Mouse (Mus musculus): Measurements from ENCODE around the gene Pde6b. TPM values are rescaled to one million over a fixed set of nuclear protein-coding genes. Genes with fewer than 3 reads are reported as not detected.
A peak's percentile ranks its signal among the peaks of the same experiment; 100 is the strongest.

Gene Pde6b
- total and polyA plus RNA-seq, 2 experiments from 2014 or later: not detected

- Histone ChIP-seq H3K9ac (replicated peaks; ENCODE audit: low read length, poor library complexity, severe bottlenecking) (no peak overlapping the region), H3K4me1 (ENCODE audit: insufficient read depth, low read length) (no peaks in the 10 kb centered on the region), H3K4me2 (ENCODE audit: low read depth, low read length, poor library complexity, severe bottlenecking) (no peak overlapping the region), H3K4me3 (ENCODE audit: low read depth, low read length) (no peak overlapping the region), H3K27me3 (ENCODE audit: insufficient read depth, low read length) (no peaks in the 10 kb centered on the region), H3K27ac (ENCODE audit: low read depth, low read length) (no peak overlapping the region), H3K36me3 (ENCODE audit: insufficient read depth, low read length) (no peaks in the 10 kb centered on the region), H3K9me3 (ENCODE audit: low read length) (no peaks in the 10 kb centered on the region)
- DNase-seq (ENCODE audit: low spot score) (no peak), ATAC-seq (ENCODE audit: low FRiP score) (no peak)
- TF ChIP-seq CTCF (IDR thresholded peaks at IDR 0.05): no peak
- WGBS: 84% methylated on average over 2 of the region's 2 CpGs
Measured at GRCm38 (mm10) chr5:108406977-108407376, 18.8 kb downstream of the Pde6b start.

GRCm38 (mm10) chr5:108414711-108415110 lies 26.5 kb downstream of the Pde6b start:
- Histone ChIP-seq H3K36me3 (ENCODE audit: insufficient read depth, low read length) (no peaks in the 10 kb centered on the region), H3K4me1 (ENCODE audit: insufficient read depth, low read length) (no peaks in the 10 kb centered on the region), H3K9me3 (ENCODE audit: low read length) (no peaks in the 10 kb centered on the region), H3K9ac (replicated peaks; ENCODE audit: low read length, poor library complexity, severe bottlenecking) (no peak overlapping the region), H3K4me3 (ENCODE audit: low read depth, low read length) (no peak overlapping the region), H3K27ac (ENCODE audit: low read depth, low read length) (no peak overlapping the region), H3K4me2 (ENCODE audit: low read depth, low read length, poor library complexity, severe bottlenecking) (no peak overlapping the region), H3K27me3 (ENCODE audit: insufficient read depth, low read length) (no peaks in the 10 kb centered on the region)
- DNase-seq (ENCODE audit: low spot score) (no peak), ATAC-seq (ENCODE audit: low FRiP score) (no peak)
- no peak for TF ChIP-seq CTCF (IDR thresholded peaks at IDR 0.05)
- 79% methylated on average over 2 of the region's 2 CpGs for WGBS

GRCm38 (mm10) chr5:108422741-108423140 lies 34.5 kb downstream of the Pde6b start:
- ATAC-seq (ENCODE audit: low FRiP score): no peak
- WGBS: 86% methylated on average over 3 of the region's 3 CpGs

GRCm38 (mm10) chr5:108423427-108423826 lies 35.2 kb downstream of the Pde6b start:
- H3K4me1 ChIP-seq (ENCODE audit: insufficient read depth, low read length): no peaks in the 10 kb centered on the region
- ATAC-seq (ENCODE audit: low FRiP score): no peak
- H3K27me3 ChIP-seq (ENCODE audit: insufficient read depth, low read length): no peaks in the 10 kb centered on the region
- H3K36me3 ChIP-seq (ENCODE audit: insufficient read depth, low read length): no peaks in the 10 kb centered on the region
- 80% methylated on average over 2 of the region's 2 CpGs for WGBS
- no peak overlapping the region for H3K27ac ChIP-seq (ENCODE audit: low read depth, low read length)
- no peak overlapping the region for H3K4me2 ChIP-seq (ENCODE audit: low read depth, low read length, poor library complexity, severe bottlenecking)
- no peak overlapping the region for H3K9ac ChIP-seq (replicated peaks; ENCODE audit: low read length, poor library complexity, severe bottlenecking)
- TF ChIP-seq CTCF (IDR thresholded peaks at IDR 0.05): no peak
- H3K4me3 ChIP-seq (ENCODE audit: low read depth, low read length): no peak overlapping the region
- no peaks in the 10 kb centered on the region for H3K9me3 ChIP-seq (ENCODE audit: low read length)
- no peak for DNase-seq (ENCODE audit: low spot score)

More at GRCm38 (mm10) chr5:108422741-108423140, 34.5 kb downstream of the Pde6b start:
- no peak overlapping the region for H3K9ac ChIP-seq (replicated peaks; ENCODE audit: low read length, poor library complexity, severe bottlenecking)
- H3K4me3 ChIP-seq (ENCODE audit: low read depth, low read length): no peak overlapping the region
- no peaks in the 10 kb centered on the region for H3K36me3 ChIP-seq (ENCODE audit: insufficient read depth, low read length)
- H3K27me3 ChIP-seq (ENCODE audit: insufficient read depth, low read length): no peaks in the 10 kb centered on the region
- no peak for DNase-seq (ENCODE audit: low spot score)
- no peaks in the 10 kb centered on the region for H3K4me1 ChIP-seq (ENCODE audit: insufficient read depth, low read length)
- no peak overlapping the region for H3K4me2 ChIP-seq (ENCODE audit: low read depth, low read length, poor library complexity, severe bottlenecking)
- H3K9me3 ChIP-seq (ENCODE audit: low read length): no peaks in the 10 kb centered on the region
- H3K27ac ChIP-seq (ENCODE audit: low read depth, low read length): no peak overlapping the region
- no peak for TF ChIP-seq CTCF (IDR thresholded peaks at IDR 0.05)

- H3K9me3 ChIP-seq (ENCODE audit: low read length): no peaks in the 10 kb centered on the region
- no peaks in the 10 kb centered on the region for H3K4me1 ChIP-seq (ENCODE audit: insufficient read depth, low read length)
- DNase-seq (ENCODE audit: low spot score) (peak; percentile 42), ATAC-seq (ENCODE audit: low FRiP score) (no peak)
- no peak overlapping the region for H3K4me2 ChIP-seq (ENCODE audit: low read depth, low read length, poor library complexity, severe bottlenecking)
- WGBS: 69% methylated on average over 1 of the region's 1 CpGs
- H3K36me3 ChIP-seq (ENCODE audit: insufficient read depth, low read length): peaks cover 3% of the 10 kb centered on the region; the same call in 1 of the 2 replicates
- H3K9ac ChIP-seq (replicated peaks; ENCODE audit: low read length, poor library complexity, severe bottlenecking): no peak overlapping the region
- no peak overlapping the region for H3K4me3 ChIP-seq (ENCODE audit: low read depth, low read length)
- no peak overlapping the region for H3K27ac ChIP-seq (ENCODE audit: low read depth, low read length)
- no peaks in the 10 kb centered on the region for H3K27me3 ChIP-seq (ENCODE audit: insufficient read depth, low read length)
- peak; percentile 78 for TF ChIP-seq CTCF (IDR thresholded peaks at IDR 0.05)
Measured at GRCm38 (mm10) chr5:108427186-108427585, 39.0 kb downstream of the Pde6b start.

- 93% methylated on average over 6 of the region's 6 CpGs for WGBS
- H3K27ac ChIP-seq (ENCODE audit: low read depth, low read length): no peak overlapping the region
- no peaks in the 10 kb centered on the region for H3K9me3 ChIP-seq (ENCODE audit: low read length)
- H3K4me1 ChIP-seq (ENCODE audit: insufficient read depth, low read length): peaks cover 4% of the 10 kb centered on the region; the same call in 1 of the 2 replicates
- no peak overlapping the region for H3K4me3 ChIP-seq (ENCODE audit: low read depth, low read length)
- ATAC-seq (ENCODE audit: low FRiP score): no peak
- H3K36me3 ChIP-seq (ENCODE audit: insufficient read depth, low read length): peaks cover 7% of the 10 kb centered on the region; the same call in 1 of the 2 replicates
- no peaks in the 10 kb centered on the region for H3K27me3 ChIP-seq (ENCODE audit: insufficient read depth, low read length)
- DNase-seq (ENCODE audit: low spot score): no peak
- TF ChIP-seq CTCF (IDR thresholded peaks at IDR 0.05): no peak
- no peak overlapping the region for H3K9ac ChIP-seq (replicated peaks; ENCODE audit: low read length, poor library complexity, severe bottlenecking)
- no peak overlapping the region for H3K4me2 ChIP-seq (ENCODE audit: low read depth, low read length, poor library complexity, severe bottlenecking)
Measured at GRCm38 (mm10) chr5:108431196-108431595, 43.0 kb downstream of the Pde6b start.
